Comparison of ENCODE assay signal across 29 mouse cellular contexts in genomic region chr7:25573806-25574205, GRCm38 (mm10). TPM values are rescaled to one million over a fixed set of nuclear protein-coding genes. Genes with fewer than 3 reads are reported as not detected.
"Had no signal": no experiment of that assay in that cellular context is flagged by ENCODE, and none has a peak within 500 bp of the region (broad histone marks: within the 10 kb centered on the region; RNA-seq: fewer than 3 reads in every experiment).

No protein-coding gene starts in this region.

RNA-seq across cellular contexts. Expression of gene Ceacam2, which starts 34.1 kb away (rescaled TPM):
- total RNA-seq: hematopoietic stem cell, adult 5-6 weeks; hindbrain, postnatal 0 days had no signal
- polyA plus RNA-seq: heart, embryonic 10.5 days; heart, embryonic 11.5 days; heart, embryonic 12.5 days; heart, embryonic 15.5 days; heart, embryonic 16.5 days; heart, postnatal 0 days; hindbrain, embryonic 10.5 days; hindbrain, embryonic 11.5 days; hindbrain, embryonic 12.5 days; hindbrain, postnatal 0 days; intestine, embryonic 14.5 days; intestine, embryonic 16.5 days; kidney, embryonic 16.5 days had no signal

RNA-seq across cellular contexts. Expression of gene Erich4, which starts 41.9 kb away (rescaled TPM):
- total RNA-seq: heart, postnatal 10 days; heart, postnatal 4 days; hematopoietic stem cell, adult 5-6 weeks; hindbrain, postnatal 0 days; layer of hippocampus, adult 2 months; layer of hippocampus, adult 8-10 months; layer of hippocampus, postnatal 10 days; left cerebral cortex, adult 18-20 months; left cerebral cortex, adult 2 months; left cerebral cortex, adult 8-10 months had no signal
- polyA plus RNA-seq: heart, embryonic 10.5 days; heart, embryonic 11.5 days; heart, embryonic 12.5 days; heart, embryonic 13.5 days; heart, embryonic 14.5 days; heart, embryonic 15.5 days; hindbrain, embryonic 10.5 days; hindbrain, embryonic 11.5 days; hindbrain, embryonic 12.5 days; hindbrain, embryonic 13.5 days; hindbrain, embryonic 14.5 days; hindbrain, embryonic 15.5 days; hindbrain, embryonic 16.5 days; hindbrain, postnatal 0 days; inflammation-experienced regulatory T-cells, adult 6 months had no signal
